Mouse (Mus musculus) ES-Bruce4 (cell line): ENCODE measurements around the gene Ugt2b5.
"Not testable (repeated sequence)": the region's sequence is repeated elsewhere in the genome, so short reads cannot be mapped to it uniquely, and the experiment has no call there.

ENCODE experiments used
- CTCF ChIP-seq: IDR thresholded peaks from one replicate; pipeline ENCODE4 v1.8.1; 2011; ENCODE audit warnings: low read depth, low read length
- EP300 ChIP-seq: IDR thresholded peaks from 2 replicates; pipeline ENCODE4 v1.6.1; 2011; ENCODE audit warnings: low read depth, low read length; ENCODE audit not compliant: insufficient read depth
- POLR2A ChIP-seq: IDR thresholded peaks from one replicate; pipeline ENCODE4 v1.8.1; 2011; ENCODE audit warnings: low read length; ENCODE audit not compliant: insufficient read depth

GRCm38 (mm10) chr5:87103697-87104096, 36.4 kb downstream of the Ugt2b5 start:
- not testable (repeated sequence) for TF ChIP-seq POLR2A, EP300, CTCF
